Mouse (Mus musculus): ENCODE data around the gene Rpl10. TPM values are rescaled to one million over a fixed set of nuclear protein-coding genes. Genes with fewer than 3 reads are reported as not detected.
A peak's percentile ranks its signal among the peaks of the same experiment; 100 is the strongest.

The Rpl10 gene
- polyA plus RNA-seq, 1 experiment from 2014 or later = 890 TPM

- H3K4me1 ChIP-seq (ENCODE audit: control insufficient read depth, insufficient read depth, low read length) = no peaks in the 10 kb centered on the region
- H3K27ac ChIP-seq (replicated peaks; ENCODE audit: low read depth, low read length) = no peak overlapping the region; the same call in 1 of the 2 replicates
- peak overlapping the region; percentile 70 for H3K9ac ChIP-seq (replicated peaks; ENCODE audit: low read length)
- DNase-seq (ENCODE audit: low spot score) (peak; percentile 88), ATAC-seq (replicated peaks; ENCODE audit: insufficient number of reproducible peaks, low FRiP score, low TSS enrichment, low read depth) (peak; percentile 77)
- H3K4me2 ChIP-seq (ENCODE audit: low read depth, low read length) = peak overlapping the region; percentile 60
- H3K4me3 ChIP-seq (ENCODE audit: low read depth, low read length) = peak overlapping the region; percentile 57
- H3K27me3 ChIP-seq (ENCODE audit: control insufficient read depth, insufficient read depth, low read length) = no peaks in the 10 kb centered on the region
- H3K36me3 ChIP-seq (replicated peaks; ENCODE audit: control insufficient read depth, insufficient read depth, low read depth, low read length) = no peaks in the 10 kb centered on the region
- no peaks in the 10 kb centered on the region for H3K9me3 ChIP-seq (replicated peaks; ENCODE audit: control insufficient read depth, low read length)
- 22% methylated on average over 35 of the region's 39 CpGs for WGBS
Measured at GRCm38 (mm10) chrX:74282395-74283091, 11.9 kb downstream of the Rpl10 start.

- no peak for DNase-seq (ENCODE audit: low spot score)
- Histone ChIP-seq H3K27me3 (ENCODE audit: control insufficient read depth, insufficient read depth, low read length) (no peaks in the 10 kb centered on the region), H3K4me3 (ENCODE audit: low read depth, low read length) (peak overlapping the region; percentile 57), H3K4me2 (ENCODE audit: low read depth, low read length) (peak overlapping the region; percentile 60), H3K4me1 (ENCODE audit: control insufficient read depth, insufficient read depth, low read length) (no peaks in the 10 kb centered on the region), H3K9ac (replicated peaks; ENCODE audit: low read length) (peak overlapping the region; percentile 70), H3K9me3 (replicated peaks; ENCODE audit: control insufficient read depth, low read length) (no peaks in the 10 kb centered on the region), H3K36me3 (replicated peaks; ENCODE audit: control insufficient read depth, insufficient read depth, low read depth, low read length) (no peaks in the 10 kb centered on the region), H3K27ac (replicated peaks; ENCODE audit: low read depth, low read length) (no peak overlapping the region)
- WGBS = 41% methylated on average over 5 of the region's 5 CpGs
- peak; percentile 16; the same call in 1 of the 2 replicates for ATAC-seq (replicated peaks; ENCODE audit: insufficient number of reproducible peaks, low FRiP score, low TSS enrichment, low read depth)
Measured at GRCm38 (mm10) chrX:74283092-74283437, 12.5 kb downstream of the Rpl10 start.

- Histone ChIP-seq H3K27ac (replicated peaks; ENCODE audit: low read depth, low read length) (no peak overlapping the region), H3K4me1 (ENCODE audit: control insufficient read depth, insufficient read depth, low read length) (no peaks in the 10 kb centered on the region), H3K4me2 (ENCODE audit: low read depth, low read length) (no peak overlapping the region), H3K9me3 (replicated peaks; ENCODE audit: control insufficient read depth, low read length) (no peaks in the 10 kb centered on the region), H3K27me3 (ENCODE audit: control insufficient read depth, insufficient read depth, low read length) (no peaks in the 10 kb centered on the region), H3K4me3 (ENCODE audit: low read depth, low read length) (no peak overlapping the region), H3K36me3 (replicated peaks; ENCODE audit: control insufficient read depth, insufficient read depth, low read depth, low read length) (no peaks in the 10 kb centered on the region; the same call in 1 of the 2 replicates), H3K9ac (replicated peaks; ENCODE audit: low read length) (no peak overlapping the region)
- WGBS = 75% methylated on average over 4 of the region's 4 CpGs
- ATAC-seq (replicated peaks; ENCODE audit: insufficient number of reproducible peaks, low FRiP score, low TSS enrichment, low read depth) (no peak), DNase-seq (ENCODE audit: low spot score) (no peak)
Measured at GRCm38 (mm10) chrX:74293431-74293830, 22.8 kb downstream of the Rpl10 start.

GRCm38 (mm10) chrX:74296538-74297448 is 26.2 kb downstream of the Rpl10 start, which contains the start of gene Atp6ap1:
TSS of gene Atp6ap1 (plus strand) at chrX:74297097.
- no peaks in the 10 kb centered on the region for H3K9me3 ChIP-seq (replicated peaks; ENCODE audit: control insufficient read depth, low read length)
- 18% methylated on average over 37 of the region's 37 CpGs for WGBS
- no peaks in the 10 kb centered on the region for H3K4me1 ChIP-seq (ENCODE audit: control insufficient read depth, insufficient read depth, low read length)
- no peaks in the 10 kb centered on the region for H3K27me3 ChIP-seq (ENCODE audit: control insufficient read depth, insufficient read depth, low read length)
- H3K27ac ChIP-seq (replicated peaks; ENCODE audit: low read depth, low read length) = no peak within 1 kb of the TSS
- ATAC-seq (replicated peaks; ENCODE audit: insufficient number of reproducible peaks, low FRiP score, low TSS enrichment, low read depth) (peak; percentile 98), DNase-seq (ENCODE audit: low spot score) (peak; percentile 93)
- peak within 1 kb of the TSS; percentile 58 for H3K4me3 ChIP-seq (ENCODE audit: low read depth, low read length)
- H3K4me2 ChIP-seq (ENCODE audit: low read depth, low read length) = peak within 1 kb of the TSS; percentile 52
- no peaks in the 10 kb centered on the region for H3K36me3 ChIP-seq (replicated peaks; ENCODE audit: control insufficient read depth, insufficient read depth, low read depth, low read length)
- H3K9ac ChIP-seq (replicated peaks; ENCODE audit: low read length) = peak within 1 kb of the TSS; percentile 73

- no peak overlapping the region for H3K9ac ChIP-seq (replicated peaks; ENCODE audit: low read length)
- H3K4me1 ChIP-seq (ENCODE audit: control insufficient read depth, insufficient read depth, low read length) = no peaks in the 10 kb centered on the region
- H3K27ac ChIP-seq (replicated peaks; ENCODE audit: low read depth, low read length) = no peak overlapping the region
- no peaks in the 10 kb centered on the region for H3K27me3 ChIP-seq (ENCODE audit: control insufficient read depth, insufficient read depth, low read length)
- no peak overlapping the region for H3K4me2 ChIP-seq (ENCODE audit: low read depth, low read length)
- no peaks in the 10 kb centered on the region for H3K36me3 ChIP-seq (replicated peaks; ENCODE audit: control insufficient read depth, insufficient read depth, low read depth, low read length)
- no peak for DNase-seq (ENCODE audit: low spot score)
- WGBS = 88% methylated on average over 1 of the region's 1 CpGs
- H3K4me3 ChIP-seq (ENCODE audit: low read depth, low read length) = no peak overlapping the region
- no peak for ATAC-seq (replicated peaks; ENCODE audit: insufficient number of reproducible peaks, low FRiP score, low TSS enrichment, low read depth)
- no peaks in the 10 kb centered on the region for H3K9me3 ChIP-seq (replicated peaks; ENCODE audit: control insufficient read depth, low read length)
Measured at GRCm38 (mm10) chrX:74298348-74298747, 27.7 kb downstream of the Rpl10 start.

GRCm38 (mm10) chrX:74299721-74300120 is 29.1 kb downstream of the Rpl10 start:
- DNase-seq (ENCODE audit: low spot score) (no peak), ATAC-seq (replicated peaks; ENCODE audit: insufficient number of reproducible peaks, low FRiP score, low TSS enrichment, low read depth) (no peak)
- H3K27ac ChIP-seq (replicated peaks; ENCODE audit: low read depth, low read length) = no peak overlapping the region

GRCm38 (mm10) chrX:74304867-74305700 is 34.5 kb downstream of the Rpl10 start, which contains the start of gene Gdi1:
TSS of gene Gdi1 (plus strand) at chrX:74304998.
- Histone ChIP-seq H3K9me3 (replicated peaks; ENCODE audit: control insufficient read depth, low read length) (no peaks in the 10 kb centered on the region), H3K4me3 (ENCODE audit: low read depth, low read length) (peak within 1 kb of the TSS; percentile 58), H3K36me3 (replicated peaks; ENCODE audit: control insufficient read depth, insufficient read depth, low read depth, low read length) (peaks cover 2% of the 10 kb centered on the region; the same call in 1 of the 2 replicates), H3K27me3 (ENCODE audit: control insufficient read depth, insufficient read depth, low read length) (no peaks in the 10 kb centered on the region), H3K4me1 (ENCODE audit: control insufficient read depth, insufficient read depth, low read length) (no peaks in the 10 kb centered on the region), H3K4me2 (ENCODE audit: low read depth, low read length) (peak within 1 kb of the TSS; percentile 57), H3K9ac (replicated peaks; ENCODE audit: low read length) (peak within 1 kb of the TSS; percentile 74), H3K27ac (replicated peaks; ENCODE audit: low read depth, low read length) (peak within 1 kb of the TSS; percentile 49)
- ATAC-seq (replicated peaks; ENCODE audit: insufficient number of reproducible peaks, low FRiP score, low TSS enrichment, low read depth) = peak; percentile 76
- DNase-seq (ENCODE audit: low spot score) = peak; percentile 73
- 16% methylated on average over 41 of the region's 41 CpGs for WGBS

More at GRCm38 (mm10) chrX:74299721-74300120, 29.1 kb downstream of the Rpl10 start:
- no peak overlapping the region for H3K9ac ChIP-seq (replicated peaks; ENCODE audit: low read length)
- no peaks in the 10 kb centered on the region for H3K27me3 ChIP-seq (ENCODE audit: control insufficient read depth, insufficient read depth, low read length)
- WGBS = 81% methylated on average over 3 of the region's 3 CpGs
- H3K4me3 ChIP-seq (ENCODE audit: low read depth, low read length) = no peak overlapping the region
- no peaks in the 10 kb centered on the region for H3K4me1 ChIP-seq (ENCODE audit: control insufficient read depth, insufficient read depth, low read length)
- peaks cover 2% of the 10 kb centered on the region; the same call in 1 of the 2 replicates for H3K36me3 ChIP-seq (replicated peaks; ENCODE audit: control insufficient read depth, insufficient read depth, low read depth, low read length)
- H3K4me2 ChIP-seq (ENCODE audit: low read depth, low read length) = no peak overlapping the region
- H3K9me3 ChIP-seq (replicated peaks; ENCODE audit: control insufficient read depth, low read length) = no peaks in the 10 kb centered on the region
